Mouse (Mus musculus) MN1 (cell line): ENCODE data around the gene H2afx.
"Not testable (repeated sequence)": the region's sequence is repeated elsewhere in the genome, so short reads cannot be mapped to it uniquely, and the experiment has no call there.

ENCODE experiments used
- DNase-seq: peaks from one replicate; pipeline ENCODE4 v3.0.0-alpha.2; 2016; ENCODE audit warnings: low spot score

H2afx gene

DNA sequence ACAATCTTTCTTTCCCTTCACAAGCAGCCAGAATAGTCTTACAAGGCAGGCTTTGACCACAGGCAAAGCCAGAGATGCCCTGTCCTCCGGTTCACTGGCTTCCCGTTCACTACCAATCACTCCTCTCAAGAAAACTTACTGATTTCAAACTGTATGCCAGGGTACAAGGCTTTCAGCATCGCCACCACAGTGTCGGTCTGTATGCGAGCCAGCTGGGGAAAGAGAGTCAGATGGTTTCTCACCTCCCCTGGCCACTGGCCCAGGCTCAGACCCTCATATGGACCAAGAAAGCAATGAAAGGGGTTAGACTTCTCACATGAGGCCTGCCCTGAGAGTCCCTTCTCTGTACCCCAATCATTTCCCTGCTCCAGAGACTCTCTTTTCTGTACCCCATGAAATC lies 7.0 kb downstream of the H2afx start:
- DNase-seq: no peak

DNA sequence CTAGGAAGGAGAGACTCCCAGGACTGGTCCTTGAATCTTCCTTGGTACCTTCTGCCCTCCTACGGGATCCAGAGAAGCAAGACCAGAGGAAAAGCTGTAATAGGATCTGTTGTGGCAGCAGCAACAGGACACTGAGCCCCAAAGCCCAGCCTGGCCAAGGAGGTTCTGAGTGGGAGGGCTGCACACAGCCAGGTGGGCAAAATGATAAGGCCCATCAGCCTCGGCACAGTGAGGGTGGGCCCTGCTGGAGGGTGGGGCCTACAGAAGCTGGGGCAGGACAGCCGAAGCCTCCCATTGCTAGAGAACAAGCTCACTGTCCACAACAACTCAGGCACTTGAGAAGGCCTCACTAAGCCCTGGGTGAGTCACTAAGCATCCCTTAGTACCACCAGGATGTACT lies 7.7 kb downstream of the H2afx start:
- no peak for DNase-seq

DNA sequence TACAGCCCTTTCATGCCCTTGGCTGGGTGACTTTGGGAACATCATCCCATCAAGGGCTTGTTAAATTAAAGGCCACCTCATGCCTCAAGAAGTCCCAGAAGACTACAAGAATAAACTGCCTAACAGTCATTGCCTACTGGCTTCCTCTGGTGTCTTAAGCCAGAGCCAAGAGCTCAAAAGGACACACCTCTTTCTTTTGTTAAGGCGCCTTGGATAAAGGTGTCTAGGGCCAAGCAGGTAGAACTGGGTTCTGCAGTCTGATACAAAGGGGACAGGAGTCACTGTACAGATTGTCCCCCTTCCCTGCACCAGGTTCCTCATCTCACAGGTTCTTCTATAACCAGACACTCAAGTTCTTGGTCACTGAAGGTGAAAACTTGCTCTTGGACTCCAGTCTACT lies 8.1 kb downstream of the H2afx start:
- DNase-seq: no peak

DNA sequence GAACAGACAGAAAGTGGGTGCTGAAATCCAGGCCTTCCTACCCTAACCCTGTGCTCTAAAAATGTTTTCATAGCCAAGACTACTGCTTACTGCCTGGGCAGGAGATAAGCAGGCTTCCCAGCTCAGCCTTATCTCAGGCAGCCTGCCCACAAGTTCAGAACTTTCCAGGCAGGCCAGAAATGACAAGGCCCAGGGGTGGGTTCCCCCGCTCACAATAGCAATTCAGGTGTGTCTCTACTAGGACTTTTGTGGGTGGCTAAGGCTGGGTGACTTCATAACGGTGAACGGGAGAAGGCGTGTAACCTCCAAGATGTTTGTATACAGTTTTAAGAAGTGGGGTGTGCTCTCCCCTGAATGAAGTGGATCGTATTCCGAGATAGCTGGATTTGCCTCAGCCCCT lies 8.8 kb downstream of the H2afx start:
- no peak for DNase-seq

DNA sequence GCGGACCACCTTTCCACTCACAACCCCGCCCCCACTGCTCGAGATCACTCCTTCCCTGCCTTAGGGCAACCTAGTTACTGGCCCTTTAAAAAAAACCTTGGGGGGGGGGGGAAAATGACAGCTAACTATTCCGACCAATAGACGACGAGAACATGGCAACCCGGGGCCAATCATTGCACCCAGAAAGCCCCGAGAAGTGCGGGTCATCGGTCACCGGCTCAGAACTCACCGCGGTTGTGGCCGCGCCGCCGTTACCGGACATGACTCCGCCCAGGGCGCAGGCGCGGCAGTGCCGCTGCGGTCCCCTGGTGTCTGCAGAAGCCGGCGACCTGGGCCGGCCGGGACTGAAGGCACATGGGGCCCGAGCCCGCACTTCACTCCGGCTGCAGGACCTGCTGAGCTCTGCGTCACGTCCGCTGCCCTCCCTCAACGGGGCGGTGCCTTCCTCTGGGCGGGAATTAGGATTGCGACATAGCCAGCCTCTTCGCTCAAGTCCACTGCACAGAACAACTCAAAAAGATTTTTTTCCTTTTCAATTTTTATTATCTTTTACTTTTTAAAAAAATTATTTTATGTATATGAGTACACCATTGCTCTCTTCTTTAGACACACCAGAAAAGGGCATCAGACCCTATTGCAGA lies 9.4 kb downstream of the H2afx start, which contains the start of gene Hmbs:
Gene Hmbs, minus strand, starts transcription at position 448 of the 641 bp plus-strand sequence.
- DNase-seq: peak; percentile 91

DNA sequence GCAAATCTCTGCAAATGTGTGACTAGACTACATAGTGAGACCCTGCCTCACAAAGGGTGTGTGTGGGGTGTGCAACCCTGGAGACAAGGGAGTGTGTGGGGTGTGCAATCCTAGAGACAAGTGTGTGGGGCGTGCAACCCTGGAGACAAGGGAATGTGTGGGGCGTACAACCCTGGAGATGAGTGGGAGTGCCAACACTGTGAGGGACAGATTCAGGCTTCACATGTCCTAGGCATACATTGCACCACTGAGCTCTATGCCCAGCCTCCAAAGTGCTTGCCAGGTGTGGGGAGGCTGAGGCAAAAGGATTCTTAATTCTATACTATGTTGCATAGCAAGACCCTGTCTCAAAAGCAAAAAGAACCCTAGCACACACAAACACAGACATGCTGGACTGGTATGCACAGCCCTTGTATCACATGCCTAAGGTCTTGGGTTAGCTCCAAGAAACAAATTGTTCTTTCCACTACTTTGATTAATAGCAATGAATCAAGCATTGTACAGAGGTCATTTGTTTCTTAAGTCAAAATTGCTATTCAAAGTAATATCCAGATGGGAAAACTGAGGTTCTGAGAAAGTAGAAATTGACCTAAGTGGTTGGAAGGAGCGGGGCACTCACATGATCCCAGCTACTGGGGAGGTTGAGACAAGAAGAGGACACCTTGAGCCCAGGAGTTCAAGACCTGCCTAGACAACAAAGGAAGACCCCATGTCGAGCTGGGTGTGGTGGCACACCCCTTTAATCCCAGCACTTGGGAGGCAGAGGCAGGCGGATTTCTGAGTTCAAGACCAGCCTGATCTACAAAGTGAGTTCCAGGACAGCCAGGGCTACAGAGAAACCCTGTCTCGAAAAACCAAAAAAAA lies 11.3 kb downstream of the H2afx start:
- no peak for DNase-seq

DNA sequence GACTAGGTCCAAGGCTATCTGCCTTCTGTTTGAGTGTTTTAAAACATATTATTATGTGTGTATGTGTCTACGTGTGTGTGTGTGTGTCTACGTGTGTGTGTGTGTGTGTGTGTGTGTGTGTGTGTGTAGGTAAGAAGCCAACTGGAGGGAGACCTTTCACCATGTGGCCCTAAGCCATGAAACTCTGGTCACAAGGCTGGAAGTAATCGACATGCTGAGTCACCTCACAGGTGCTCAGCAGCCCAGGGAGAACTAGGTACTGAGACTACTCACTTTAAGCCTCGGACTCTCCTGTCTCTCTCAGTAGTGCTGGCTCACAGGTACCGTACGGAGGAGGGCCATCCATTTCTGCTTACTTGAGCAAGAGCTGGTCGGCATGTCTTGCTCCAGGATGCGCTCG lies 12.7 kb downstream of the H2afx start:
- no peak for DNase-seq

DNA sequence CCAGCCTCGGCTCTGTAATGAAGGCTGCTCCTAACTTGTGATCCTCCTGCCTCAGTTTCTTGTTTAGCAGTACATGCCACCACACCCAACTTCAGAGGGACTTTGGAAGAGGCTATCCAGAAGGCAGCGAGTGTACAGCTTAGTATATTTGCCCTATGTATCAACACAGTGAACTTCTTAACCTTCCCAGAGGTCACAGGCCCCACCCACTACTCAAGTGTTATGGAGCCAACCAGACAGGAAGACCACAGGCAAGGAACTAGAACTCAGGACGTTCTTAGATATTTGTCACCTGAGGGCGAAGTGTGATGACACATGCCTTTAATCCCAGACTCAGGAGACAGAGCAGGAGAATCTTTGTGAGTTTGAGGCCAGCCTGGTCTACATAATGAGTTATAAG lies 13.1 kb downstream of the H2afx start:
- DNase-seq: no peak

DNA sequence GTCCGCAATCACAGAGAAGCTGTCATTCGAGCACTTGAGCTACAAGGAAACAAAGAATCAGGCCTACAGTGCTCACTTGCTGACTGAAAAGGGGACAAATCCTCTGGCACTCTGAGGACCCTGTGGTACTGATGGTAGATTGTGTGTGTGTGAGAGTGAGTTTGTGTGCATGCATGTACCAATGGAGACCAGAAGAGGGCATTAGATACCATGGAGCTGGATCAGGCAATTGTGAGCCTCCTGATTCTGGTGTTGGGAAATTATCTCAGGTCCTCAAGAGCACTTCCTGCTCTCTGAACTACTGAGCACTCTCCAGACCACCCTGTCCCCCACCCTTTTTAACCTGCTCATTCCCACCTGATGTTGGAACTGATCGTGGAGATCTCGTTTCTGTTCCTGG lies 14.1 kb downstream of the H2afx start:
- no peak for DNase-seq

DNA sequence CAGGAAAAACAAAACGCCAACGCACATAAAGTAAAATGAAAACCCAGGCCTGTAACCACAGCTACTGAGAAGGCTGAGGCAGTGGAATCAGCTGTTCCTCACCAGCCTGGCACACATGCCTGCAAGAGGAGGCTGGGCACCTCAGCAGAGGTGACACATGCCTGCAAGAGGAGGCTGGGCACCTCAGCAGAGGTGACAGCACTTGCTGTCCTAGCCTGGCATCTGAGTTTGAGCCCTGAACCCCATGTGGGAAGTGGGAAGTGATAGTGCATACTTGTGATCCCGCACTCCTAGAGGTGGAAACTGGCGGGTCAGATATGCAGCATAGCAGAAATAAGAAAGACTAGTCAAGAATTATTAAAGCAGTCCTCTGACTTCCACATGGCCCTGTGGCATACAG lies 16.9 kb downstream of the H2afx start:
- no peak for DNase-seq

DNA sequence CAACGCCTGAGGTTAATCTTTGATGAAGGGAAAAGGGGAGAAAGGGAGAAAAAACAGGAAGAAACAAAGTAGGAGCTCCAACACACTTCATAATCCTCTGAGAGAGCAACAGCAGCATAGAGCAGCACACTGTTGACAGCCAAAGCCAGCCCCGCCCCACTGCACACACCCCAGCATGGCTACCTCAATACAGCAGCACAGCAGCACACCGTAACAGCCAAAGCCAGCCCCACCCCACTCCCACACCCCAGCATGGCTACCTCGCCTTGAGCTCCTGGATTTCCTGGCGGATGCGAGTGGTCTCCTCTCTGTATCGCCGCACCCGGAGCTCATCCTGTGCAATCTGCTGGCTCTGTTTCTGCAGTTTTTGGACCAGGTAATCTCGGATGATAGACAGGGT lies 17.8 kb downstream of the H2afx start:
- no peak for DNase-seq

DNA sequence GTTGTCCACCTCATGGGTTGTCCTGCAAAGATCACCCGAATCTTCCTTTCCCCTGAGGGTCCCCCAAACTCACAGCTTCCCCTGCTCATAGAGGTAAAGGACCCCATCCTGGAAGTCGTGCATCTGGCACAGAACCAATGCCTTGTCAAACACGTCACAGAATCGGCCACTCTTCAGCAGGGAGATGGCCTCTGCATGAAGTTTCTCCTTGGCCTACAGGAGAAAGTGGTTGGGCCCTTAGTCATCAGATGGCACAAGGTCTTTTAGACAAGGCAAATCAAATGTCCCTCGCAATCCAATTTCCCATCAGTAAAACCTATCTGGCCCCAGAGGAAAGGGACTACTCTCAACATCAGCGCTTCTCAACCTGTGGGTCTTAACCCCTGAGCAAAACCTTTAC lies 18.6 kb downstream of the H2afx start:
- no peak for DNase-seq

DNA sequence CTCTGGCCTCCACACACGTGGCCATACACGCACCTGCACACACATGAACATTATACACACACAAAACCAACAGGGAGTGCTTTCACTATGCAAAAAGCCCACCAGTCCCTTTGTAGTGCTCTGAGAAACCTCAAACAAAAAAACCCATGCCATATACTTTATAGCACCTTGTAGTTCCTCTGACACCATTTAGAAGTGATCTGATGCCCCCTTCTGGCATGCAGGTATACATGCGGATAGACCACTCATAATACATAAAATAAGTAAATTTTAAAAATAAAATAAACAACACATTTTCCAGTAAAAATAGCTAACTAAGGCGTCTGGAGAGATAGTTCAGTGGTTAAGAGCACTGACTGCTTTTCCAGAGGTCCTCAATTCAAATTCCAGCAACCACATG lies 22.7 kb downstream of the H2afx start:
- DNase-seq: peak; percentile 56

DNA sequence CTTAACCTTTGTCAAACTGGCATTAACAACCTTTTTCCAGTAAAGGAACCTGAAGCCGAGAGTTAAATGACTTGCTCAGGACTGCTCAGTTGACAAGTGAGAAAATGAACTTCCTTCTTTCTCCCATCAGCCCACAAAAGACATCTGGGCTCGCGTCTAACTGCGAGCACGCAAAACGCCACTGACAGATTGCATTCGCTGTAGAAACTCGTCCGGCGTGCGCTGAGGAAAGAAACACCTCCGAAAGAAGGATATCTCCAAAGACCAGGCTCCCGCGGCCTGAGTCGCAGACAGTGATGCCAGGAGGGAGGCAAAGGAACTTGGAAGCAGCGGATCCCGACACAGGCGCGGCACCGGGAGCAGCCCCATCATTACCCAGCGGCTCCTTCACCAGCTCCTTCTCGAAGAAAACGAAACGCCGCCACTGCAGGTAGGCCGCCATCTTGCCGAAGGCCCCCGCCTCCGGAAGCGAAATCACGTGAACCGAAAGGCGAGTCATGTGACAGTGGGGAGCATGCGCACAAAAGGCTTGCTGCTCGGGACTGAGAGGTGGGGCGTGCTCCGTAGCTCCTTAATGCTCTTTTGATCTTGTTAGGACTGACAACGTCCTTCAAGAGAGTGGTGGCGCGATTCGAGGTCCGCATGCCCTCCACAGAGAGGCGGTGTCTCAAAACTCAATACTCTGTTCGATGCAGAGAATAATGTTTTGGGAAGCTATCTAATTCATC lies 26.9 kb downstream of the H2afx start, which contains the start of gene Vps11:
Gene Vps11, minus strand, starts transcription at position 481 of the 728 bp plus-strand sequence.
- DNase-seq: peak; percentile 99

DNA sequence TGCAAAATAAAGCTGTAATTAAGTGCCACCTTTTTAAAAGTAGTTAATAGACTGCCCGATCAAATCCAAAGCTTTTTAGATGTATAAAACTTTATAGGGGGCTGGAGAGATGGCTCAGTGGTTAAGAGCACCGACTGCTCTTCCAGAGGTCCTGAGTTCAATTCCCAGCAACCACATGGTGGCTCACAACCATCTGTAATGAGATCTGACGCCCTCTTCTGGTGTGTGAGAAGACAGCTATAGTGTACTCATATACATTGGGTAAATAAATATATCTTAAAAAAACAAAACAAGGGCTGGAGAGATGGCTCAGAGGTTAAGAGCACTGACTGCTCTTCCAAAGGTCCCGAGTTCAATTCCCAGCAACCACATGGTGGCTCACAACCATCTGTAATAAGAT lies 27.4 kb downstream of the H2afx start:
- DNase-seq: not testable (repeated sequence)

DNA sequence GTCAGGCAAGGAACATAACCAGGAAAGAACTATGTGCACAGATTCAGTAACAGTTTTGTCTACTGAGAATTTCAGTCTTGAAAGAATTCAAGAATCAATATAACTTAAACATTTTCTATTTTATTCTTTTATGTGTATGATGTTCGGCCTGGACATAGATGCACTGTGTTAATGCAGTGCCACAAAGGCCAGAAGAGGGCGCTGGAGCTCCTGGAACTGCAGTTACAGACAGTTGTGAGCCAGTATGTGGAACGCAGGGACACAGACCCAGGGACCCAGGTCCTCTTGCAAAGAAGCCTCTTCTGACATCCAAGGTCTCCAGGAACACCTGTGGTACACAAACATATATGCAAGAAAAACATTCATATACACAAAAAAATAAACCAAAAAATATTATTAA lies 30.0 kb downstream of the H2afx start:
- no peak for DNase-seq

DNA sequence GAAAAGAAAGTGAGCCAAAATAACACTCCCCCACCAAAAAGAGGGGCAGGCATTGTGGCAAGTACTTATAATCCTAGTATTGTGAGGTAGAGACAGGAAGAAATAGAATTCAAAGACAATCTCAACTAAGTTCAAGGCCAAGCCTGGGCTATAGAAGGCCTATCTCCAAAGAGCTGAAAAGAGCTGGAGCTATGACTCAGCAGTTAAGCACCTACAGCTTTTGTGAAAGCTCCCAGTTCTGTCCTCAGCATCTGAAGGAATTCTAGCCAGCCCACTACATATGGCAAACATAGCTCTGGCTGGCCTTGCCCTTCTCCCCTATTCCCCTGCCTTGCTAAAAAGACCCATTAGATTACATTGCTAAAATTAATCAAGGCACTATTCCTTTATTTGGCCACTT lies 38.9 kb downstream of the H2afx start:
- no peak for DNase-seq

DNA sequence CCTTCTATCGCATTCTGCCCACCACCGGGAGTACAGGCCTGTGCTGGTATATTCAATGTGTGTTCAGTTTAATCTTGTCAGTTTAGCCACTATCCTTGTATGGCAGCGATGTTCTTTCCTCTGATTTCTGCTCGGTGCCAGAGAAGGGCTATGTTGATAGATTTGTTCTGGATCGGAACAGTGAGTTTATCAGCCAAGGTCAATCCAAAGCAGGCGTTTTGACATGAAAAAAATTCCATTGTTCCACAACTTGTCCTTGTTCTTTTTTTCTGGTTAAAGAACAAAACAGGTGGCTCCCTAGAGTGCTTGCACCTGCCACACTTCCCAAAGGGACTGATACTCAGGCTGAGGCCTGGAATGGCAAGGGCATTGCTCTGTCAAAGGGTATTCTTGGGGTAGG lies 41.6 kb downstream of the H2afx start:
- no peak for DNase-seq

DNA sequence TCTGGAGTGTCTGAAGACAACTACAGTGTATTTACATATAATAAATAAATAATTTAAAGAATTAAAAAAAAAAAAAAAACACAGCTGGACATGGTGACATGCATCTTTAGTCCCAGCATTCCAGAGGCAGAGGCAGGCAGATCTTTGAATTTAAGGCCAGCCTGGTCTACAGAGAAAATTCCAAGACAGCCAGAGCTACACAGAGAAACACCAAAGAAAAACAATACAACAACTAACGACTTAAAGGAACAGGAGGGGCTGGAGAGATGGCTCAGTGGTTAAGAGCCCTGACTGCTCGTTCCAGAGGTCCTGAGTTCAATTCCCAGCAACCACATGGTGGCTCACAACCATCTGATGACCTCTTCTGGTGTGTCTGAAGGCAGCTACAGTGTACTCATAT lies 42.8 kb downstream of the H2afx start:
- not testable (repeated sequence) for DNase-seq

DNA sequence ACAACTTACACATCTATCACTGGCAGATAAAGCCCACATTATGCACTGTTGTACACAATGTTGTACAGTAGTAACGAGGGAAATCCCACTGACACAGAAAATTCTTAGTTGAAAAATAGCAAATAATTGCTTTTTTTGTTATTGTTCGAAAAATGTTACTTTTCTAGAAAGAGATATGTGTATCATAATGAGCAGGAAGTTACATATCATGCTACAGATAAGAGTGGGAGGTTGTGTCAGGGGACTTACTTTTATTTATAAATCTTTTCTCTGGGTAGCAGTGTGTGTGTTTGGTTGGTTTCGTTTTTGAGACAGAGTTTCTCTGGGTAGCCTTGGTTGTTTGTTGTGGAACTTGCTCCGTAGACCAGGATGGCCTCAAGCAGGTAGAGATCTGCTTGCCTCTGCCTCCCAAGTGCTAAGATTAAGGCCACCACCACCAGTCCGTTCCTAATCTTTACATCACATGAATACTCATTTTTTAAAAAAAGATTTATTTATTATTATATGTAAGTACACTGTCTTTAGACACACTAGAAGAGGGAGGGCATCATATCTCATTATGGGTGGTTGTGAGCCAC lies 43.7 kb downstream of the H2afx start:
- no peak for DNase-seq

DNA sequence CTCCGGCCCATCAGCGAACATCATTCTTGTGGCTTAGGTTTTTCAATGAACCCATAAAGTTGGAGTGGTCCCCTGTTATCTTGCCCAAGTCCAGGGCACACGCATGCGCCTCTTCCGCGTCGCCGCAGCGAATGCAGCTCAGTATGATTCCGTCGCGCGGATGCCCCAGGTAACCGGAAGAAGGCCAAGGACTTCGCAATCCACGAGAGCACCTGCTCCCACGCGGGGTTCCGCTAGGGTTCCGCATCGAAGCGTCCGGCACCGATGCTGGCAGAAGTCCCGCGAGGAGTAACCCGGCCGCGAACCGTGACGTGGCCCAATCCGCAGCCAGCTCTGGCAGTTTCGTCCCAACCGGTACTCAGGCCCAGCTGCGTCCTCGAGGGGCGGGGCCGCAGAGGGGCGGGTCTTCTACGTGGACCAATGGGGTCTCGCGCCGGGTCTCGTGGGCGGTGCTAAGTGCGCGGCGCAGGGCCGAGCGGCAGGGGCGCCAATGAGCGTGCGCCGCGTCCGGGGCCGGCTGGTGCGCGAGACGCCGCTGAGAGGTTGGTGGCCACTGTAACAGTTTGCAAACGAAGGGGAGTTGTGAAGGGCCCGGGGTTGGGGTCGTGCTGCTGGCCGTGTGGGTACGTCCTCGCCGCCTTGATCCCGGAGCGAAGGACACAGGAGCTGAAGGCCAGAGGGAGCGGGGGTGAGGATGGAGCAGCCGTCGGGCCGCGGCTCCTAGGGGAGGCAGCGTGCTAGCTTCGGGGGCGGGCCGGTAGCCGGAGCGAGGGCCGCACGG lies 44.8 kb downstream of the H2afx start, which contains the start of gene Hyou1:
Gene Hyou1, plus strand, starts transcription at position 437 of the 781 bp plus-strand sequence.
- peak; percentile 99 for DNase-seq

DNA sequence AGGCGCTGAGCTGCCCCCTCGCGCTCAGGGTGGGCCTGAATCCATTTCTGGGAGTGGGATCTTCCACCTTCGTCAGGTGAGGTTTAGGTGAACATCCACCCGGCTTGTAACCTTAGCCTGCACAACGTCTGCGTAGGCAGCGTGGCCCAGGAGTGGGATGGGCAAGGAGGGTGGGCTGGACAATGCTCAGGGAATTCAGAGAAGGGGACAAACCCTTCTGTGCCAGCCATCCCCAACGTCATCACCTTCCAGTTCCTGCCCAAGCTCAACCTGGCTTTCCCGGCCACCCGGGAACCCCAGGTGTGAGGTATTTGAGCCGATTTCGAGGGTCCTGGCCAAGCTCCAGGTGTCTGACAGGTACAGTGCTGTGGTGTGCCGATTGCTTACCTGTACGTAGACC lies 45.4 kb downstream of the H2afx start:
- DNase-seq: no peak
